Mouse (Mus musculus) cerebellum, adult 2 months (tissue): ENCODE data around the gene Gm28053.

Experiments used
- CTCF ChIP-seq: fragments of 200-500 bp; IDR thresholded peaks from 2 replicates; pipeline ENCODE4 v1.5.1; 2011; ENCODE audit warnings: low read depth, mild to moderate bottlenecking, control low read depth, low read length, moderate library complexity, borderline replicate concordance; ENCODE audit not compliant: insufficient read depth
- POLR2A ChIP-seq: fragments of 200-500 bp; IDR thresholded peaks from 2 replicates; pipeline ENCODE4 v1.6.1; 2011; ENCODE audit warnings: low read length, control low read depth, borderline replicate concordance; ENCODE audit not compliant: insufficient read depth

DNA sequence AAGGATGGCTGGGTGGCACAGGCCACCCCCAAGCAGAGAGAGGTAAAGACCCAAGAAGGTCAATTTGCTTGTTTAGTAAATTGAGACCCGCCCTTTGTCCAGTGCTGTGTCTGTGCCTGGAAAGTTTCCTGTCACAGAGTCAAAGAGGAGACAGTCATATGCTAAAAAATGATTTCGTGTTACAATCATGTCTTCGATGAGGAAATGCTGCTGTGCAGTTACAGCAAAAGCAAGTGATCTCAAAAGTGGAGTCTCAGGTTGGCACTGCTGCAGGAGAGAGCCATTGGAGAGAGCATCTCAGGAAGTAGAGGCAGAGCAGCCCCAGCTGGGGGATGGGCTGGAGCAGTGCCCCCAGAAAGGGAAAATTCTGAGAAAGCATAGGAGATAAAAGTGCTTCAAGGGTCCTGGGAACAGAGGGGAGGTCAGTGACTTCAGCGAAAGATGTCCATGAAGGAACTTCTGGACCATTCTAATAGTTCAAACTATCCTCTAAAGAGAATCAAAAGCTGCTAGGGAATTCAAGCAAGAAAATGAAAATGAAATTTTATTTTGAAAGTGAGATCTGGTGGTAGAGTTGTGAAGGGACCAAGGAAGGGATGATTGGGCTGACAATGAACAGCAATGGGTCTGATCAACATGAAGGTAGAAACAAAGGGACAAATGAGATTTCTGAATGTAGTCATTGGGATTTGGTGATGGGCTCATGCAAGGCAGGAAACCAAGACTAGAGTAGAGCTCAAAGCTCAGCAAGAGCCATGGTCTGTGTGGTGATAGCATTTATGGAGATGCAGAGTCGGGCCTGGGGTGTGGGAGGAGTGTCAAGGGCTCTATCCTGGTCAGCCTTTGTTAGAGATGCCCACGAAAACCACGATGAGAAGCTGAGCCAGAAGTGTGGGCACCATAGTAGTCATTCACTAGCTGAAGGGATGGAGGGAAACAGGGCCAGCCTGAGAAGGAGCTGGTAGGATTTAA lies 32.4 kb upstream of the Gm28053 start:
- TF ChIP-seq POLR2A (no peak), CTCF (no peak)
